Mouse (Mus musculus): ENCODE measurements around the gene Gm49368. TPM values are rescaled to one million over a fixed set of nuclear protein-coding genes. Genes with fewer than 3 reads are reported as not detected.

Gm49368 gene
- polyA plus RNA-seq, 1 experiment = 0.10 TPM

- no peak overlapping the region for H3K4me3 ChIP-seq (ENCODE audit: insufficient read depth, low read length)
- no peaks in the 10 kb centered on the region for H3K4me1 ChIP-seq (ENCODE audit: control insufficient read depth, insufficient read depth, low read length)
- H3K27ac ChIP-seq (ENCODE audit: insufficient read depth, low read length) = no peak overlapping the region
- no peak for TF ChIP-seq POLR2A (IDR thresholded peaks at IDR 0.05; ENCODE audit: extremely low read depth, insufficient read depth, low read length)
- no peak for TF ChIP-seq CTCF (IDR thresholded peaks at IDR 0.05; ENCODE audit: extremely low read depth, insufficient read depth, low read length)
Observed at GRCm38 (mm10) chr7:128080012-128080411, 17.5 kb downstream of the Gm49368 start.

- no peak for TF ChIP-seq POLR2A (IDR thresholded peaks at IDR 0.05; ENCODE audit: extremely low read depth, insufficient read depth, low read length)
- no peak for TF ChIP-seq CTCF (IDR thresholded peaks at IDR 0.05; ENCODE audit: extremely low read depth, insufficient read depth, low read length)
Observed at GRCm38 (mm10) chr7:128089141-128089540, 26.7 kb downstream of the Gm49368 start.

GRCm38 (mm10) chr7:128098135-128098534, 35.7 kb downstream of the Gm49368 start:
- Histone ChIP-seq H3K4me1 (ENCODE audit: control insufficient read depth, insufficient read depth, low read length) (no peaks in the 10 kb centered on the region), H3K4me3 (ENCODE audit: insufficient read depth, low read length) (no peak overlapping the region), H3K27ac (ENCODE audit: insufficient read depth, low read length) (no peak overlapping the region)
- TF ChIP-seq CTCF (IDR thresholded peaks at IDR 0.05; ENCODE audit: extremely low read depth, insufficient read depth, low read length) (no peak), POLR2A (IDR thresholded peaks at IDR 0.05; ENCODE audit: extremely low read depth, insufficient read depth, low read length) (no peak)

More at GRCm38 (mm10) chr7:128089141-128089540, 26.7 kb downstream of the Gm49368 start:
- H3K4me3 ChIP-seq (ENCODE audit: insufficient read depth, low read length) = no peak overlapping the region
- no peak overlapping the region for H3K27ac ChIP-seq (ENCODE audit: insufficient read depth, low read length)
- no peaks in the 10 kb centered on the region for H3K4me1 ChIP-seq (ENCODE audit: control insufficient read depth, insufficient read depth, low read length)

GRCm38 (mm10) chr7:128100742-128101357, 38.4 kb downstream of the Gm49368 start:
- TF ChIP-seq POLR2A (IDR thresholded peaks at IDR 0.05; ENCODE audit: extremely low read depth, insufficient read depth, low read length) = no peak
- no peak for TF ChIP-seq CTCF (IDR thresholded peaks at IDR 0.05; ENCODE audit: extremely low read depth, insufficient read depth, low read length)
- H3K4me3 ChIP-seq (ENCODE audit: insufficient read depth, low read length) = no peak overlapping the region
- no peak overlapping the region for H3K27ac ChIP-seq (ENCODE audit: insufficient read depth, low read length)
- H3K4me1 ChIP-seq (ENCODE audit: control insufficient read depth, insufficient read depth, low read length) = no peaks in the 10 kb centered on the region

GRCm38 (mm10) chr7:128105246-128105645, 42.8 kb downstream of the Gm49368 start:
- H3K4me3 ChIP-seq (ENCODE audit: insufficient read depth, low read length) = no peak overlapping the region
- no peak overlapping the region for H3K27ac ChIP-seq (ENCODE audit: insufficient read depth, low read length)
- peak; percentile 54 for TF ChIP-seq CTCF (IDR thresholded peaks at IDR 0.05; ENCODE audit: extremely low read depth, insufficient read depth, low read length)
- TF ChIP-seq POLR2A (IDR thresholded peaks at IDR 0.05; ENCODE audit: extremely low read depth, insufficient read depth, low read length) = no peak
- H3K4me1 ChIP-seq (ENCODE audit: control insufficient read depth, insufficient read depth, low read length) = no peaks in the 10 kb centered on the region

DNA sequence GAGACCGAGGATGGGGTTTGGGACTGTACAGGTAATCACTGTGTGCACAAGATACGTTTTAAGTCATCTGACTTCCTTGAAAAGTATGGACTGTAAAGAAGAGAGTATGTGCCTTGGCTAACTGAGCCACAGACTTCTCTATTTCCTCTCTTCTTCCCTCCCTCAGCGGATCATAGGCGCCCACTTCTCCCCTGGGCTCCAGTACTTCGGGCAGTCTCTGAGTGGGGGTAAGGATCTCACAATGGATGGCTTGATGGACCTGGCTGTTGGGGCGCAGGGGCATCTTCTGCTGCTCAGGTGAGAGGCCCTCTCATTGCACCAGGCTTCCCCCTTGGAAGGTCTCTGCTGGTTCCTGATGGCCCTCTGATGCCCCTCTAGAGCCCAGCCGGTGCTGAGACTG, 45.0 kb downstream of the Gm49368 start:
- Histone ChIP-seq H3K4me1 (ENCODE audit: control insufficient read depth, insufficient read depth, low read length) (no peaks in the 10 kb centered on the region), H3K4me3 (ENCODE audit: insufficient read depth, low read length) (no peak overlapping the region), H3K27ac (ENCODE audit: insufficient read depth, low read length) (no peak overlapping the region)
- TF ChIP-seq POLR2A (IDR thresholded peaks at IDR 0.05; ENCODE audit: extremely low read depth, insufficient read depth, low read length) (no peak), CTCF (IDR thresholded peaks at IDR 0.05; ENCODE audit: extremely low read depth, insufficient read depth, low read length) (no peak)

- Histone ChIP-seq H3K4me1 (ENCODE audit: control insufficient read depth, insufficient read depth, low read length) (no peaks in the 10 kb centered on the region), H3K4me3 (ENCODE audit: insufficient read depth, low read length) (no peak overlapping the region), H3K27ac (ENCODE audit: insufficient read depth, low read length) (no peak overlapping the region)
- TF ChIP-seq POLR2A (IDR thresholded peaks at IDR 0.05; ENCODE audit: extremely low read depth, insufficient read depth, low read length) (no peak), CTCF (IDR thresholded peaks at IDR 0.05; ENCODE audit: extremely low read depth, insufficient read depth, low read length) (no peak)
Observed at GRCm38 (mm10) chr7:128110314-128110713, 47.8 kb downstream of the Gm49368 start.

DNA sequence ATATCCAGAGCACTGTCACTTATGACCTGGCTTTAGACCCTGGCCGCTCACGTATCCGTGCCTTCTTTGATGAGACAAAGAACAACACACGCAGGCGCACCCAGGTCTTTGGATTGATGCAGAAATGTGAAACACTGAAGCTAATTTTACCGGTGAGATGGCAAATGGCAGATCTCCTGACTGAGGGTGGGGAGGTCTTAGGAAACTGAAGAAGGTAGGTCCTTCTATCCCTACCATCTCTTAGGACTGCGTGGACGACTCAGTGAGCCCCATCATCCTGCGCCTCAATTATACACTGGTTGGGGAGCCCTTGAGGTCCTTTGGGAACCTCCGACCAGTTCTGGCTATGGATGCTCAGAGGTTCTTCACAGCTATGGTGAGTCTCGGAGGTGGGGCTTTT, 49.6 kb downstream of the Gm49368 start:
- TF ChIP-seq CTCF (IDR thresholded peaks at IDR 0.05; ENCODE audit: extremely low read depth, insufficient read depth, low read length) (no peak), POLR2A (IDR thresholded peaks at IDR 0.05; ENCODE audit: extremely low read depth, insufficient read depth, low read length) (no peak)
- no peak overlapping the region for H3K4me3 ChIP-seq (ENCODE audit: insufficient read depth, low read length)
- no peaks in the 10 kb centered on the region for H3K4me1 ChIP-seq (ENCODE audit: control insufficient read depth, insufficient read depth, low read length)
- H3K27ac ChIP-seq (ENCODE audit: insufficient read depth, low read length) = no peak overlapping the region

GRCm38 (mm10) chr7:128114371-128115105, 52.1 kb downstream of the Gm49368 start:
- H3K27ac ChIP-seq (ENCODE audit: insufficient read depth, low read length) = no peak overlapping the region
- no peak overlapping the region for H3K4me3 ChIP-seq (ENCODE audit: insufficient read depth, low read length)
- no peak for TF ChIP-seq POLR2A (IDR thresholded peaks at IDR 0.05; ENCODE audit: extremely low read depth, insufficient read depth, low read length)
- no peak for TF ChIP-seq CTCF (IDR thresholded peaks at IDR 0.05; ENCODE audit: extremely low read depth, insufficient read depth, low read length)
- H3K4me1 ChIP-seq (ENCODE audit: control insufficient read depth, insufficient read depth, low read length) = no peaks in the 10 kb centered on the region
